Mouse (Mus musculus) forebrain, postnatal 0 days (tissue): Measurements from ENCODE around the gene Akt1. TPM values are rescaled to one million over a fixed set of nuclear protein-coding genes. Genes with fewer than 3 reads are reported as not detected.

Experiments
- ATAC-seq: fragments of 200-750 bp; cut with Nextera tagmentation; 2 replicates; pipeline ENCODE4 v1.8.0; 2017; ENCODE audit warnings: mild to moderate bottlenecking, moderate library complexity
- DNase-seq: peaks from one replicate; pipeline ENCODE4 v3.0.0-alpha.2; 2015
- H3K27ac ChIP-seq: fragments of 300-500 bp; sonication (generic); 2 replicates; pipeline ENCODE4 v1.5.1; 2014; ENCODE audit warnings: low read depth, mild to moderate bottlenecking, antibody characterized with exemption, low read length, moderate library complexity, mixed read lengths
- H3K27me3 ChIP-seq: fragments of 300-500 bp; sonication (generic); 2 replicates; pipeline ENCODE4 v1.6.1; 2014; ENCODE audit warnings: mild to moderate bottlenecking, low read length, mixed read lengths; ENCODE audit not compliant: insufficient read depth
- H3K36me3 ChIP-seq: fragments of 300-500 bp; sonication (generic); 2 replicates; pipeline ENCODE4 v1.6.1; 2014; ENCODE audit warnings: mild to moderate bottlenecking, moderate library complexity; ENCODE audit not compliant: insufficient read depth
- H3K4me1 ChIP-seq: fragments of 300-500 bp; sonication (generic); 2 replicates; pipeline ENCODE4 v1.6.1; 2014; ENCODE audit warnings: antibody characterized with exemption; ENCODE audit not compliant: insufficient read depth
- H3K4me2 ChIP-seq: fragments of 300-500 bp; sonication (generic); 2 replicates; pipeline ENCODE4 v1.6.1; 2014; ENCODE audit warnings: low read depth, mild to moderate bottlenecking, moderate library complexity
- H3K4me3 ChIP-seq: fragments of 300-500 bp; sonication (generic); 2 replicates; pipeline ENCODE4 v1.5.1; 2014; ENCODE audit warnings: low read depth, low read length, mixed read lengths
- H3K9ac ChIP-seq: fragments of 300-500 bp; sonication (generic); 2 replicates; pipeline ENCODE4 v1.6.1; 2014; ENCODE audit warnings: mild to moderate bottlenecking
- H3K9me3 ChIP-seq: fragments of 300-500 bp; sonication (generic); 2 replicates; pipeline ENCODE4 v1.6.1; 2016; ENCODE audit warnings: low read length
- CTCF ChIP-seq: sonication (generic); IDR thresholded peaks from 2 replicates; pipeline ENCODE4 v1.5.1; 2016; ENCODE audit warnings: antibody characterized with exemption, control low read depth, low read depth
- WGBS: fragments of 180-500 bp; shearing (Covaris S2); extraction: QIAGEN DNeasy Blood & Tissue Kit; methylation state at CpG from one replicate; pipeline ENCODE4 v1.1.7; 2014; 5-methylcytosine and 5-hydroxymethylcytosine counted together
- polyA plus RNA-seq: library from polyadenylated mRNA; unstranded; fragments of >200 nt; fragmentation: Nextera tagmentation; extraction: Ambion mirVana; gene quantifications from 2 replicates; pipeline ENCODE4 v1.2.1, GENCODE M21; 2015
- total RNA-seq: library from RNA; depleted of rRNA; stranded (reverse); fragments of >200 nt; gene quantifications from 2 replicates; pipeline ENCODE4 v1.2.3, GENCODE M21; 2014

The Akt1 gene
- total and polyA plus RNA-seq, 2 experiments from 2014 or later: 117 to 213 TPM

DNA sequence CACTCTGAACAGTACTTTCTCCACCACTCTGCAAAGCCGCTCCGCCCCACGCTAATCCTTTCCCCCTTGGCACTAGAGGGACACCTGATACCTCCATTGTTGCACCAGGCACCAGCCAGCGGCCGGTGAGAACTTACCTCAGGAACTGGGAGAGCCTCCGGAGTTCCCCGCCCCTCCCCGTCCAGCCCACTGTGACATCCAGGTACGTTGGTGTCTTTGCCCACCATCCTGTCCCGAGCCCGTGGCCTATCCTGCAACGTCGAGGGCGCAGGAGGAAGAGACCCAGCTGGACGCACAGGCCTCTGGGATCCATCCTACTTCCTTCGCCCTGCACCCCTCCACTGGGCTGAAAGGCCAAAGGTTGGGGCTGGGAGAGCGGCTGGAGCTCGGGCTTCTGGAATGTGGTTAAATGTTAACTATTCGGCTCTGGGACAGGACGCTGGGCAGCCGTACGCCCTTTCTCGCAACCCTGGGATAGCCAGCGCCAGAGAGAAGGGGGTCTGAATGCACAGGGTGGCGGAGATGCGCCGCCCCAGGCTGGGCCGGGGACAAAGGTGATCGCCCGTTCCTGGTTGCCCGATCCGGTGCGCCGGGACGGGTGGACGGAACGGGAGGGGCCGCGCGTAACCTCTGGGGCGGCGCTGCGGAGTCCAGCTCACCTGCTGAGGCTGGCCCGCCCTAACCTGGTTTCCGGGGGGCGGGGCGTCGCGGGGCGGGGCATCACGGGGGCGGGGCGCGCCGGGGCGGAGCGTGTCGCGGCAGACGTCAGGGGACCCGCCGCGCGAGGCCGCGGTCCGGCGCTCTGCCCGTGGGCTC is 46.9 kb upstream of the Akt1 start:
- H3K9me3 ChIP-seq: no peaks in the 10 kb centered on the region
- 3% methylated on average over 43 of the region's 69 CpGs for WGBS
- DNase-seq (peak; percentile 53), ATAC-seq (peak; percentile 49)
- peak overlapping the region; percentile 84 for H3K4me3 ChIP-seq
- no peaks in the 10 kb centered on the region for H3K27me3 ChIP-seq
- peak overlapping the region; percentile 90 for H3K9ac ChIP-seq
- H3K4me1 ChIP-seq: peaks cover 17% of the 10 kb centered on the region
- TF ChIP-seq CTCF: no peak
- H3K36me3 ChIP-seq: peaks cover 9% of the 10 kb centered on the region; the same call in 1 of the 2 replicates
- peak overlapping the region; percentile 67; the same call in 1 of the 2 replicates for H3K27ac ChIP-seq
- H3K4me2 ChIP-seq: peak overlapping the region; percentile 93

DNA sequence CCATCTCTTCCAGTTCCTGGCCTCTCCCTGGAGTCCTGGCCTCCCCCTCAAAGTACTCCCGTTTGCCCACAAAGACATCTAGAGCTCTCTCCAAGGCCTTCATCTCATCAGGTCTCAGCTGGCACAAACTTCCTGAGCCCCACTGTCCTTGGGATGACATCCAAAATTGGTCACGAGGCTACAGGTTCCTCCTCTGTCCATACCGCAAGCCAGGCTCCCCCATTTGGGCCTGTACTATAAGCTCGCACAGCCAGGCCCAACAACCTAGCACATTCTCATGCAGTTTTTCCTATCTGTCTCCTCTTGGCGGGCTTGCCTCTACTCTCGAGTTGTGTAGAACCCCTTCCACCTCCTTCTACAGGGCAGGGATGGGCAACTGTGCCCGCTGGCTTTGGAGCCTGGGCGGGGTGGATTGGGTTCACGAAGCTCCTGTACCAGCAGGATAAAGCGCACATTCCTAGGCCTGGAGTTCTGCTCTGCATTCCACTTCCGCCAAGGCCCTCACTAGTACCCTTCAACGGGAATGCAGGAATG is 46.3 kb upstream of the Akt1 start:
- ATAC-seq (no peak), DNase-seq (no peak)
- H3K9me3 ChIP-seq: no peaks in the 10 kb centered on the region
- no peaks in the 10 kb centered on the region for H3K27me3 ChIP-seq
- peak overlapping the region; percentile 90 for H3K9ac ChIP-seq
- H3K4me3 ChIP-seq: peak overlapping the region; percentile 84
- H3K36me3 ChIP-seq: 0 out of 2 replicates have a peak, but pooled peaks cover 7% of the 10 kb centered on the region
- no peak for TF ChIP-seq CTCF
- H3K4me2 ChIP-seq: peak overlapping the region; percentile 93
- peaks cover 15% of the 10 kb centered on the region for H3K4me1 ChIP-seq
- WGBS: 42% methylated on average over 12 of the region's 12 CpGs
- peak overlapping the region; percentile 36; the same call in 1 of the 2 replicates for H3K27ac ChIP-seq

DNA sequence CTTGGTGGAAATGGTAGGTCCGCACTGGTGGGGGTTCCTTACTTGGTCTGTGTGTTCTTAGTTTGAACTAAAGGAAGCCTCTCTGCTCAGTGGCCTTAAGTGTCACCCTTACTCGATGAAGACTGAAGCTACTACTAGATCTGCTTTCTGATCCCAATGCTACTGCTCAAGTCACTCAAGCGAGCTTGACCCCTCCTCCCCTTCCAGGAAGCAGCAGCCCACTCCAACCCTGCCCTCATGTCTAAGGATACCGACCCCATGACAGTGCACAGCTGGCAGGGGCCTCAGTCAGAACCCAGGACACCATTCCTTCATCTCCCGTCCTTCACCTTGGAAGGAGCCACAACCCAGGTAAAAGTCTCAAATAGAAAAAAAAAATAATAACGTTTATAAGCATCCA is 45.5 kb upstream of the Akt1 start, which contains the start of gene Cep170b:
TSS of gene Cep170b (plus strand) at position 240 of the 400 bp plus-strand sequence.
- no peaks in the 10 kb centered on the region for H3K9me3 ChIP-seq
- ATAC-seq (no peak), DNase-seq (no peak)
- peaks cover 11% of the 10 kb centered on the region for H3K4me1 ChIP-seq
- H3K4me3 ChIP-seq: peak within 1 kb of the TSS; percentile 84
- H3K27me3 ChIP-seq: no peaks in the 10 kb centered on the region
- peak within 1 kb of the TSS; percentile 93 for H3K4me2 ChIP-seq
- H3K27ac ChIP-seq: peak within 1 kb of the TSS; percentile 36; the same call in 1 of the 2 replicates
- H3K9ac ChIP-seq: peak within 1 kb of the TSS; percentile 90
- 76% methylated on average over 6 of the region's 6 CpGs for WGBS
- no peak for TF ChIP-seq CTCF
- H3K36me3 ChIP-seq: 0 out of 2 replicates have a peak, but pooled peaks cover 6% of the 10 kb centered on the region

DNA sequence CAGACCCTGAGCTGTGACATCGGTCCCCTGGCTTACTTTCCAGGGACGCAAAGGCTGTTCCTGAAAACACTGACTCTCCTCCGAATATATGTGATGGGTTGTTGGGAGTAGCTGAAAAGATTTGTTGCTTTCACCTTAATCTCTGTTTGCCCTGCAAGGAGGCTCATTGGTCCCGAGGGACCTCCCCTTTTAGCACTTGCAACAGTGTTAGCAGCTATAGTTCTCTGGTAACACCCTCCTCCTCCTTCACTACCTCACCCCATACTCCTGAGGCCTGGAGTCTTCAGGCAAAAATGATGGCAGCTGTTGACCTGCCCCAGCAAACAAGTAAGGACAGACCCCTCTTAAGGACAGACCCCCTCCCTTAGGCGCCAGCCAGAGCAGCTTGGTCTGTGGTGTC is 44.3 kb upstream of the Akt1 start:
- Histone ChIP-seq H3K36me3 (no peaks in the 10 kb centered on the region), H3K4me1 (peaks cover 11% of the 10 kb centered on the region), H3K27ac (no peak overlapping the region), H3K4me3 (no peak overlapping the region), H3K4me2 (no peak overlapping the region), H3K9me3 (no peaks in the 10 kb centered on the region), H3K27me3 (no peaks in the 10 kb centered on the region), H3K9ac (no peak overlapping the region)
- TF ChIP-seq CTCF: no peak
- no peak for DNase-seq
- WGBS: 77% methylated on average over 5 of the region's 5 CpGs
- ATAC-seq: no peak

DNA sequence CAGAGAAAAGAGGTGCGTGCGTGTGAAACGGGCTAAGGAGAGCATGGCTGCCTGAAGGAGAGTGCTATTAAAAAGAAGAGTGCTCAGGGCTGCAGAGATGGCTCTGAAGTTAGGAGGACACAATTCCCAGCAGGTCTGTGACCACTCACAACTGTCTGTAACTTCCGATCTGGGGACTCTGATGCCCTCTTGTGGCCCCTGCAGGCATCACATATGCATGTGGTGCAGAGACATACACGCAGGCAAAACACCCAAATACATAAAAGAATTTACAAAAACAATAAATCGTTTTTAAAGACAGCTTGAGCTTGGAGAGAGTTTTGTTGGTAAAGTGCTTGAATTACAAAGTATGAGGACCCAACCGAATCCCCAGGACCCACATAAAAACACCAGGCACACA is 42.5 kb upstream of the Akt1 start:
- peaks cover 7% of the 10 kb centered on the region; the same call in 1 of the 2 replicates for H3K4me1 ChIP-seq
- H3K4me2 ChIP-seq: no peak overlapping the region
- no peaks in the 10 kb centered on the region for H3K9me3 ChIP-seq
- peak; percentile 69 for TF ChIP-seq CTCF
- no peaks in the 10 kb centered on the region for H3K27me3 ChIP-seq
- DNase-seq (peak; percentile 63), ATAC-seq (no peak)
- H3K4me3 ChIP-seq: no peak overlapping the region
- no peak overlapping the region for H3K27ac ChIP-seq
- 29% methylated on average over 7 of the region's 7 CpGs for WGBS
- H3K9ac ChIP-seq: no peak overlapping the region
- no peaks in the 10 kb centered on the region for H3K36me3 ChIP-seq

DNA sequence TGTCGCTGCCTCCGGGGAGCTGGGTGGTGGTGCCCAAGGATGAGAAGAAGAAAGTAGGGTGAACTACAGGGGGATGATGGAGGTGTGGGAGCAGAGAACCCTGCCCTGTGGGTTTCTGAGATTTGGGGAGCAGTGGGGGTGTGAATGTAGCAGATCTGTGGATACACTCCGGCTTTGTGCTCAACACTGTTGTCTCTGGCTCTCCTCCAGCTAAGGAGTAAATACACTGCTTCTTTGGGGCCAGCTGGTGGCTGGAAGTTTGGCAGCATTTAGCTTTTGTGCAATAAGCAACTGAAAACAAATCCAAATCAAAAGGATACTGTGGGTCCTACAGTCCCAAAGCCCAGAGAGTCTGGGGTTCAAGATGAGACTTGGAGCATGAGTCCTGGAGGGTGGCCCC is 39.3 kb upstream of the Akt1 start:
- 59% methylated on average over 3 of the region's 3 CpGs for WGBS
- TF ChIP-seq CTCF: no peak
- Histone ChIP-seq H3K27me3 (no peaks in the 10 kb centered on the region), H3K4me1 (0 out of 2 replicates have a peak, but pooled peaks cover 2% of the 10 kb centered on the region), H3K4me3 (no peak overlapping the region), H3K9ac (no peak overlapping the region), H3K4me2 (no peak overlapping the region), H3K36me3 (no peaks in the 10 kb centered on the region), H3K27ac (no peak overlapping the region), H3K9me3 (no peaks in the 10 kb centered on the region)
- ATAC-seq (peak; percentile 62), DNase-seq (peak; percentile 65)

DNA sequence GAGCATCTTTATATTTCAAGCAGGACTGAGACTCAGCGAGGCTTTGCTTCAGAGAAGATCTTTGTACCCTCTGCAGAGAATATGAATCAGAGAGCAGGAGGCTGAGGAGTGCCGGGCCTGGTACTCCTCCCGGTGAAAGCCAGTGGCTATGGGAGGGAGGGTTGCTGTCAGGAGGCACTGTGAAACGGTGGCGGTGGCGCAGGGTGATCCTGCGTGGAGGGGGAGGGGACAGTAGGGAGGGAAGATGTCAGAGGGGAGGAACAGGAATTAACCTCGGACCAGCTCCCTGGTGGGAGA is 32.8 kb upstream of the Akt1 start:
- no peak for DNase-seq
- Histone ChIP-seq H3K36me3 (no peaks in the 10 kb centered on the region), H3K27ac (no peak overlapping the region), H3K4me1 (peaks cover 3% of the 10 kb centered on the region; the same call in 1 of the 2 replicates), H3K27me3 (no peaks in the 10 kb centered on the region), H3K4me2 (peak overlapping the region; percentile 38), H3K9ac (peak overlapping the region; percentile 35; the same call in 1 of the 2 replicates), H3K9me3 (no peaks in the 10 kb centered on the region), H3K4me3 (0 out of 2 replicates have a peak overlapping the region, but pooled peaks have one; percentile 9)
- ATAC-seq: peak; percentile 34; the same call in 1 of the 2 replicates
- 26% methylated on average over 8 of the region's 8 CpGs for WGBS
- TF ChIP-seq CTCF: no peak
